ENCODE assay signal across 8 mouse cellular contexts in genomic region chr17:46143578-46144423, GRCm38 (mm10). TPM values are rescaled to one million over a fixed set of nuclear protein-coding genes. Genes with fewer than 3 reads are reported as not detected.
DNase-seq lines count a peak whose midpoint lies in the region; ATAC-seq and TF ChIP-seq lines count a peak whose summit lies in the region.

TSS of gene Rsph9 (minus strand) at chr17:46144216.

- peak; percentile 98 for ATAC-seq in lung, embryonic 16.5 days (ENCODE audit: low read depth)

- peak; percentile 57 to 67 for DNase-seq in CD8-positive naive resting alpha-beta T cell, adult 2 months (ENCODE audit: low read depth in 2 of 2, low spot score in 2 of 2)
- peak; percentile 56 for DNase-seq in c-Kit-negative CD71-positive TER-119-positive erythroid progenitor cells, embryonic 14.5 days (ENCODE audit: low read depth, low spot score)
- DNase-seq in frontal cortex, postnatal 10 days (ENCODE audit: low spot score in 2 of 2): peak; percentile 76 to 81
- DNase-seq in hindbrain, embryonic 10.5 days (ENCODE audit: low spot score): peak; percentile 82
- peak; percentile 85 for DNase-seq in layer of hippocampus, adult 9-11 months
- peak; percentile 73 for DNase-seq in thymus, postnatal 14 days

- H3K4me2 ChIP-seq in lung, embryonic 16.5 days (ENCODE audit: low read depth, low read length): peak within 1 kb of the TSS; percentile 87

- no peak for TF ChIP-seq CTCF in olfactory bulb, adult 2 months (IDR thresholded peaks at IDR 0.05; ENCODE audit: insufficient read depth, low read depth, low read length)

- H3K9me3 ChIP-seq in hindbrain, embryonic 10.5 days: no peaks in the 10 kb centered on the region
- no peaks in the 10 kb centered on the region for H3K9me3 ChIP-seq in lung, embryonic 16.5 days (ENCODE audit: control insufficient read depth, low read length)

- peak within 1 kb of the TSS; percentile 56 for H3K9ac ChIP-seq in lung, embryonic 16.5 days (ENCODE audit: low read length)

- H3K36me3 ChIP-seq in hindbrain, embryonic 10.5 days: peaks cover 37% of the 10 kb centered on the region
- peaks cover 19% of the 10 kb centered on the region for H3K36me3 ChIP-seq in lung, embryonic 16.5 days (ENCODE audit: control insufficient read depth, insufficient read depth, low read length)

- peaks cover 16% of the 10 kb centered on the region for H3K4me1 ChIP-seq in hindbrain, embryonic 10.5 days (replicated peaks)
- peaks cover 5% of the 10 kb centered on the region for H3K4me1 ChIP-seq in lung, embryonic 16.5 days (replicated peaks; ENCODE audit: control insufficient read depth, insufficient read depth, low read length)
- H3K4me1 ChIP-seq in olfactory bulb, adult 2 months (ENCODE audit: control insufficient read depth, insufficient read depth, low read length): peaks cover 10% of the 10 kb centered on the region

- H3K27me3 ChIP-seq in hindbrain, embryonic 10.5 days (ENCODE audit: insufficient read depth, poor library complexity, severe bottlenecking): peaks cover 7% of the 10 kb centered on the region; the same call in 1 of the 2 replicates
- H3K27me3 ChIP-seq in lung, embryonic 16.5 days (ENCODE audit: control insufficient read depth, insufficient read depth, low read depth, low read length): no peaks in the 10 kb centered on the region

- H3K4me3 ChIP-seq in hindbrain, embryonic 10.5 days: peak within 1 kb of the TSS; percentile 59
- peak within 1 kb of the TSS; percentile 56 for H3K4me3 ChIP-seq in lung, embryonic 16.5 days (ENCODE audit: low read length)
- H3K4me3 ChIP-seq in olfactory bulb, adult 2 months (ENCODE audit: insufficient read depth, low read depth, low read length): peak within 1 kb of the TSS; percentile 58

- TF ChIP-seq POLR2A in olfactory bulb, adult 2 months (IDR thresholded peaks at IDR 0.05; ENCODE audit: insufficient read depth, low read depth, low read length): 0 out of 2 replicates have a peak, but pooled peaks have one; percentile 33

- WGBS in hindbrain, embryonic 10.5 days: 7% methylated on average over 37 of the region's 37 CpGs
- WGBS in lung, embryonic 16.5 days: 5% methylated on average over 37 of the region's 37 CpGs
- WGBS in olfactory bulb, adult 2 months: 3% methylated on average over 37 of the region's 37 CpGs

- H3K27ac ChIP-seq in hindbrain, embryonic 10.5 days: peak within 1 kb of the TSS; percentile 81
- H3K27ac ChIP-seq in lung, embryonic 16.5 days (ENCODE audit: low read length): peak within 1 kb of the TSS; percentile 2; the same call in 1 of the 2 replicates
- no peak within 1 kb of the TSS for H3K27ac ChIP-seq in olfactory bulb, adult 2 months (ENCODE audit: insufficient read depth, low read depth, low read length)

RNA-seq across cellular contexts. Expression of gene Rsph9, which starts in this region (rescaled TPM):
- polyA plus RNA-seq in hindbrain, embryonic 10.5 days (2016; fragmentation: Nextera tagmentation; extraction: Ambion mirVana): 14.5 and 20.5 TPM in 2 replicates
- polyA plus RNA-seq in lung, embryonic 16.5 days (2015; fragmentation: Nextera tagmentation; extraction: Ambion mirVana): 23.7 and 26.8 TPM in 2 replicates
- not detected in 2 replicates for polyA plus RNA-seq in olfactory bulb, adult 2 months (2012; ENCODE audit: insufficient read depth, insufficient read length, low replicate concordance, missing spikeins)

Comparison
In these comparisons a context has a peak if more than half of its experiments do, and no peak if none do; other contexts are left out.
1. RNA of gene Rsph9 (polyA plus RNA-seq): 23.7 to 26.8 TPM in lung, embryonic 16.5 days and 14.5 to 20.5 TPM in hindbrain, embryonic 10.5 days; not detected in olfactory bulb, adult 2 months; every median in the first group is over 10 times any median in the second.
2. Peak in every context shown above with its lines, with median percentiles within 50 percentile points of each other: DNase-seq and H3K4me3 ChIP-seq.